Mouse (Mus musculus) heart, embryonic 14.5 days (tissue): ENCODE measurements around the gene Mvb12a. TPM values are rescaled to one million over a fixed set of nuclear protein-coding genes. Genes with fewer than 3 reads are reported as not detected.

Experiments
- ATAC-seq: fragments of 200-750 bp; cut with Nextera tagmentation; 2 replicates; pipeline ENCODE4 v1.8.0; 2017; ENCODE audit warnings: low read depth, moderate TSS enrichment; ENCODE audit not compliant: insufficient number of reproducible peaks, insufficient read depth, low FRiP score
- H3K27ac ChIP-seq, 2 experiments: fragments of 200-500 bp in 1 of 2; fragments of 300-500 bp in 1 of 2; sonication (generic) in 1 of 2; replicated peaks in 1 of 2; 2 replicates each; pipeline ENCODE4 v1.5.1; 2012 to 2014; ENCODE audit warnings: low read depth in 2 of 2, low read length in 2 of 2, control low read depth in 1 of 2, mild to moderate bottlenecking in 1 of 2, mixed read lengths in 1 of 2; ENCODE audit not compliant: control insufficient read depth in 1 of 2, insufficient read depth in 1 of 2
- H3K27me3 ChIP-seq: fragments of 300-500 bp; sonication (generic); 2 replicates; pipeline ENCODE4 v1.6.1; 2014; ENCODE audit warnings: mild to moderate bottlenecking, low read length, control low read depth; ENCODE audit not compliant: control insufficient read depth, insufficient read depth
- H3K36me3 ChIP-seq: fragments of 300-500 bp; sonication (generic); 2 replicates; pipeline ENCODE4 v1.6.1; 2014; ENCODE audit warnings: mild to moderate bottlenecking, control low read depth, low read length, mixed read lengths; ENCODE audit not compliant: control insufficient read depth, insufficient read depth
- H3K4me1 ChIP-seq, 2 experiments: fragments of 200-500 bp in 1 of 2; fragments of 300-500 bp in 1 of 2; sonication (generic) in 1 of 2; 2 replicates each; pipeline ENCODE4 v1.6.1; 2012 to 2014; ENCODE audit warnings: low read length in 2 of 2, control low read depth in 1 of 2, mixed read lengths in 1 of 2; ENCODE audit not compliant: control insufficient read depth in 2 of 2, insufficient read depth in 2 of 2
- H3K4me2 ChIP-seq: fragments of 300-500 bp; sonication (generic); 2 replicates; pipeline ENCODE4 v1.6.1; 2014; ENCODE audit warnings: mild to moderate bottlenecking, low read length
- H3K4me3 ChIP-seq, 2 experiments: fragments of 200-500 bp in 1 of 2; fragments of 300-500 bp in 1 of 2; sonication (generic) in 1 of 2; 2 replicates each; pipeline ENCODE4 v1.5.1; 2012 to 2014; ENCODE audit warnings: low read length in 2 of 2, mild to moderate bottlenecking in 2 of 2, control low read depth in 1 of 2, low read depth in 1 of 2, moderate library complexity in 1 of 2; ENCODE audit not compliant: control insufficient read depth in 1 of 2, insufficient read depth in 1 of 2
- H3K9ac ChIP-seq: fragments of 300-500 bp; sonication (generic); 2 replicates; pipeline ENCODE4 v1.6.1; 2014; ENCODE audit warnings: mild to moderate bottlenecking, low read length
- H3K9me3 ChIP-seq: fragments of 300-500 bp; sonication (generic); 2 replicates; pipeline ENCODE4 v1.6.1; 2016; ENCODE audit warnings: low read length, control low read depth; ENCODE audit not compliant: control insufficient read depth
- WGBS: fragments of 180-500 bp; shearing (Covaris S2); extraction: QIAGEN DNeasy Blood & Tissue Kit; methylation state at CpG from one replicate; pipeline ENCODE4 v1.1.7; 2014; 5-methylcytosine and 5-hydroxymethylcytosine counted together
- polyA plus RNA-seq: library from polyadenylated mRNA; unstranded; fragments of >200 nt; fragmentation: Nextera tagmentation; extraction: Ambion mirVana; gene quantifications from 2 replicates; pipeline ENCODE4 v1.2.1, GENCODE M21; 2014

Gene Mvb12a
- polyA plus RNA-seq, 1 experiment from 2014 or later, result 64.0 TPM

GRCm38 (mm10) chr8:71568387-71568937 is 25.7 kb downstream of the Mvb12a start, which contains the start of gene Slc27a1:
Slc27a1 (plus strand) TSS chr8:71568882.
- 0 out of 2 replicates have a peak, but pooled peaks cover 4% of the 10 kb centered on the region for H3K27me3 ChIP-seq
- no peak for ATAC-seq
- H3K4me1 ChIP-seq, result peaks cover 16 to 26% of the 10 kb centered on the region in 2 experiments
- H3K4me2 ChIP-seq, result peak within 1 kb of the TSS; percentile 91
- peak within 1 kb of the TSS; percentile 73 for H3K9ac ChIP-seq
- 16% methylated on average over 13 of the region's 13 CpGs for WGBS
- peak within 1 kb of the TSS in 1 of 2 experiments; percentile 64; a peak in 2 of 4 replicates for H3K27ac ChIP-seq
- H3K36me3 ChIP-seq, result no peaks in the 10 kb centered on the region
- 0 out of 2 replicates have a peak, but pooled peaks cover 2% of the 10 kb centered on the region for H3K9me3 ChIP-seq
- peak within 1 kb of the TSS; percentile 53 to 54 for H3K4me3 ChIP-seq

DNA sequence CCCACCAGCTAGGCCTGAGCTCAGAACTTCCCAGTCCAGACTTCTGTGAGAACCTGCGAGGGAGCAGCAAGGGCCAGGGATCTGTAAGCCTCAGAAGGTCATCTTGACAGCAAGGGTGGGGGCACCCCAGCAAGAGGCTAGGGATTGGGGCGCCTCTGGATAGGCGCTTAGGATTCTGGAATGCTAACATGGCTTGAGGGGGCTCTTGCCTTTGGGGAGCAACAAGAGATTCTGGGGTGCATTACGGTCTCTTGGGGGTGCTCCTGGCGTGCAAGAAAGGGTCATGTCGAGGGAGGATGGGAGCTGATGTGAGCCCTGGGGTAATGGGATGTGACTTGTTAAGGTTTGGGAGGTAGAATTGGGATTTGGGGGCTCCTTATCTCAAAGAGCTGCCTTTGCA is 26.2 kb downstream of the Mvb12a start:
- H3K27me3 ChIP-seq, result 0 out of 2 replicates have a peak, but pooled peaks cover 4% of the 10 kb centered on the region
- H3K36me3 ChIP-seq, result no peaks in the 10 kb centered on the region
- H3K9me3 ChIP-seq, result 0 out of 2 replicates have a peak, but pooled peaks cover 2% of the 10 kb centered on the region
- peak overlapping the region in 1 of 2 experiments; percentile 35; a peak in 1 of 4 replicates for H3K27ac ChIP-seq
- H3K9ac ChIP-seq, result peak overlapping the region; percentile 73; the same call in 1 of the 2 replicates
- no peak for ATAC-seq
- H3K4me2 ChIP-seq, result peak overlapping the region; percentile 91
- 33% methylated on average over 6 of the region's 6 CpGs for WGBS
- peaks cover 16 to 26% of the 10 kb centered on the region in 2 experiments for H3K4me1 ChIP-seq
- H3K4me3 ChIP-seq, result peak overlapping the region; percentile 53 to 54

DNA sequence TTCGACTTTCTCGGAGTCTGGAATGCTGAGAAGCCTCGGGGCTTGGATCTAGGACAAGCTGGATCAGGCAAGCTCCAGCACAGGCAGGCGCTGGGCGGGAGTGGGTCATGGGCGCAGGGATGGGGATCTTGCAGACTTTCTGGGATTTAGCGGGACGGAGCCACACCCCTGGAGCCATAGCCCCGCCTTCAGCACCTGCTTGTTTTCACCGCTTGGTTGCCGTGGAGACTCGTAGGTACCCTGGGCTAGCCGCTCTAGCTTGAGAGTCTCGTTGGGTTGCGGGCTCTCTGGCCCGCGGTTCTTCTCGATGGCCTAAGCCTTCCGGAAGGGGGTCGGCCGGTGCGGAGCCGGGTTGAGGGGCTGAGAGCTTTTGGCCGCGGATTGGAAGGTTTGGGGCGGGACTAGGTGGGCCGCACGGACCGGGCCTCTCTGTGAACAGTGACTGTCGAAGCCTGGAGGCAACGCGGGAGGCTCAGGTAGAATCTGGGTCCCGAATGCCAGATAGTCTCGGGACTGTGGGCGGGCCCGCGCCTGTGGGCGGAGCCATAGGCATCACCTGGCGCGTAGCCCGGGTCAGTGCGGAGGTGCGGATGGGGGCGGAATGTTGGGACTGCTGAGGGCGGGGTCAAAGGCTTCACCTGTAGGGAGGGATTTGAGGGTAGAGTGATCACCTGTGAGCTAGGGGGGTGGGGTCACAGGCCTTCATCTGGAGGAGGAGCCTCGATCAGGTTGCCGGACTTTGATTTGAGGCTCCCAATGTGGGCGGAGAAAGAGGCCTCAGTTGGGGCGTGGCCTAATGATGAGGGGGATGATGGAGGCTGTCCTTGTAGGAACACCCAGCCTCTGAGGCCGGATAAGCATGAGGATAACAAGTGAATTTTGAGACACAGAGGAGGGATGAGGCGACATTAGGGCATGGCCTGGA is 26.9 kb downstream of the Mvb12a start:
- H3K4me3 ChIP-seq, result peak overlapping the region; percentile 53 to 54
- H3K27me3 ChIP-seq, result 0 out of 2 replicates have a peak, but pooled peaks cover 4% of the 10 kb centered on the region
- H3K9me3 ChIP-seq, result no peaks in the 10 kb centered on the region
- peaks cover 16 to 28% of the 10 kb centered on the region in 2 experiments for H3K4me1 ChIP-seq
- no peaks in the 10 kb centered on the region for H3K36me3 ChIP-seq
- H3K9ac ChIP-seq, result peak overlapping the region; percentile 73
- peak; percentile 56 for ATAC-seq
- WGBS, result 1% methylated on average over 51 of the region's 51 CpGs
- peak overlapping the region; percentile 91 for H3K4me2 ChIP-seq
- H3K27ac ChIP-seq, result peak overlapping the region in 1 of 2 experiments; percentile 64; a peak in 2 of 4 replicates

GRCm38 (mm10) chr8:71570291-71570954 is 27.7 kb downstream of the Mvb12a start:
- WGBS, result under 1% methylated on average over 41 of the region's 41 CpGs

GRCm38 (mm10) chr8:71572077-71572476 is 29.4 kb downstream of the Mvb12a start:
- Histone ChIP-seq H3K9me3 (no peaks in the 10 kb centered on the region), H3K4me2 (no peak overlapping the region), H3K27ac (no peak overlapping the region), H3K27me3 (no peaks in the 10 kb centered on the region), H3K36me3 (no peaks in the 10 kb centered on the region), H3K4me3 (no peak overlapping the region), H3K4me1 (peaks cover 16 to 30% of the 10 kb centered on the region in 2 experiments), H3K9ac (no peak overlapping the region)
- WGBS, result 90% methylated on average over 2 of the region's 2 CpGs
- ATAC-seq, result no peak

More at GRCm38 (mm10) chr8:71570291-71570954, 27.7 kb downstream of the Mvb12a start:
- peak; percentile 71 for ATAC-seq
- Histone ChIP-seq H3K36me3 (no peaks in the 10 kb centered on the region), H3K4me3 (peak overlapping the region; percentile 53 to 54), H3K9me3 (no peaks in the 10 kb centered on the region), H3K9ac (peak overlapping the region; percentile 73), H3K4me2 (peak overlapping the region; percentile 91), H3K27me3 (0 out of 2 replicates have a peak, but pooled peaks cover 4% of the 10 kb centered on the region), H3K4me1 (peaks cover 16 to 30% of the 10 kb centered on the region in 2 experiments), H3K27ac (peak overlapping the region in 1 of 2 experiments; percentile 64; a peak in 1 of 4 replicates)

GRCm38 (mm10) chr8:71572847-71573633 is 30.3 kb downstream of the Mvb12a start:
- Histone ChIP-seq H3K9me3 (no peaks in the 10 kb centered on the region), H3K36me3 (no peaks in the 10 kb centered on the region), H3K4me2 (no peak overlapping the region), H3K9ac (no peak overlapping the region), H3K4me3 (no peak overlapping the region), H3K4me1 (peaks cover 16 to 30% of the 10 kb centered on the region in 2 experiments), H3K27me3 (no peaks in the 10 kb centered on the region), H3K27ac (peak overlapping the region; percentile 1 to 25; a peak in 2 of 4 replicates)
- WGBS, result 65% methylated on average over 9 of the region's 9 CpGs
- ATAC-seq, result no peak
